Mouse (Mus musculus) small intestine, adult 2 months (tissue): ENCODE measurements around the gene Naa60. TPM values are rescaled to one million over a fixed set of nuclear protein-coding genes. Genes with fewer than 3 reads are reported as not detected.

Experiments used
- H3K27ac ChIP-seq: fragments of 200-500 bp; 2 replicates; pipeline ENCODE4 v1.5.1; 2012; ENCODE audit warnings: low read depth, low read length, control low read depth, inconsistent platforms; ENCODE audit not compliant: insufficient read depth
- H3K27me3 ChIP-seq: fragments of 200-500 bp; 2 replicates; pipeline ENCODE4 v1.6.1; 2012; ENCODE audit warnings: mild to moderate bottlenecking, moderate library complexity, low read length, inconsistent platforms; ENCODE audit not compliant: control insufficient read depth, insufficient read depth
- H3K36me3 ChIP-seq: fragments of 200-500 bp; 2 replicates; pipeline ENCODE4 v1.6.1; 2012; ENCODE audit warnings: mild to moderate bottlenecking, low read length, control low read depth, inconsistent platforms; ENCODE audit not compliant: control insufficient read depth, insufficient read depth
- H3K4me1 ChIP-seq: fragments of 200-500 bp; 2 replicates; pipeline ENCODE4 v1.6.1; 2012; ENCODE audit warnings: low read length, inconsistent platforms, mixed read lengths; ENCODE audit not compliant: control insufficient read depth, insufficient read depth, insufficient read length
- H3K4me3 ChIP-seq: fragments of 200-500 bp; 2 replicates; pipeline ENCODE4 v1.5.1; 2012; ENCODE audit warnings: low read depth, mild to moderate bottlenecking, control low read depth, inconsistent platforms, low read length, moderate library complexity
- CTCF ChIP-seq: fragments of 200-500 bp; IDR thresholded peaks from 2 replicates; pipeline ENCODE4 v1.5.1; 2012; ENCODE audit warnings: low read depth, mild to moderate bottlenecking, control low read depth, inconsistent platforms, low read length, moderate library complexity, mixed read lengths; ENCODE audit not compliant: insufficient replicate concordance, insufficient read length; ENCODE audit errors: extremely low read depth
- POLR2A ChIP-seq: fragments of 200-500 bp; IDR thresholded peaks from 2 replicates; pipeline ENCODE4 v1.6.1; 2012; ENCODE audit warnings: low read depth, mild to moderate bottlenecking, control low read depth, inconsistent platforms, low read length, moderate library complexity
- WGBS: fragments of 180-500 bp; shearing (Covaris S2); methylation state at CpG from one replicate; pipeline ENCODE4 v1.1.7; 2018; 5-methylcytosine and 5-hydroxymethylcytosine counted together
- polyA plus RNA-seq: library from polyadenylated mRNA; depleted of rRNA; stranded (reverse); fragments of >200 nt; gene quantifications from 2 replicates; pipeline ENCODE4 v1.2.3, GENCODE M21; 2012

Naa60 gene
- polyA plus RNA-seq, 1 experiment = 67.6 TPM

DNA sequence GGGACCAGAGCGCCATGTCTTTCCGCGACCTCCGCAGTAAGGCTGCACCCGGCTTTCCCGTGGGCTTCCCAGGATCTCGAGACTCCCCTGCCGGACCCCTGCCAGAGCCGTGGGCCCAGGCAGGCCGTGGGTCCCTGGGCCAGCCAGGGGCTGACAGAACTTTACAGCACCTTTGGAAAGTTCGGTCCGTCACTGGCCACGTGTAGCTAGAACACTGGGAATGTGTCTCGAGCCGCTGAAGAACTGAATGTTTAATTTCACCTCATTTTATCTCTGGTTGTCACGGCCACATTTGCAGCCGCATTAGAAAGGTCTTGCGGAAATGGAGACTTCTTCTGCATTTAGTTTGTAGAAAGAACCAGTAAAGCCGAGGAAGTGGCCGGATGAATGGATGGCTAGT is 36.9 kb downstream of the Naa60 start:
- no peaks in the 10 kb centered on the region for H3K27me3 ChIP-seq
- 2% methylated on average over 20 of the region's 20 CpGs for WGBS
- peak overlapping the region; percentile 71 for H3K4me3 ChIP-seq
- H3K4me1 ChIP-seq = no peaks in the 10 kb centered on the region
- no peak overlapping the region for H3K27ac ChIP-seq
- no peak for TF ChIP-seq POLR2A
- TF ChIP-seq CTCF = no peak
- H3K36me3 ChIP-seq = peaks cover 24% of the 10 kb centered on the region

DNA sequence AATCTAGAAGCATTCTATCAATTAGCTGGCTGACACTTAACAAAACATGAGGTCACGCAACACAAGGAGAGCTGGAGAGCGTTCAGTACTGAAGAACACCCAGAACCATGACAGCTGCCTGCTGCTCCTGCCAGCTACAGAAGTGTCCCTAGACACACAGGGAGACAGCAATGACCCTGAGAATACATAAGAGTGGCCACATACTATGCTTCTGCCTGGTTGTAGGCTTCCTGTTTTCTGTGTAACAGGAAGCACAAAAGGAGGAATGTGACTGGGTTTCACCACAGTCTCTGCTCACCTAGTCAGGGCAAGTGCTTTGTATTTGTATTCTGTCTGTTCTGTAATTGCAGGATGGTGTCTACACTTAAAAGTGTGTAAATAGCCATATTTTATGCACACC is 48.6 kb downstream of the Naa60 start:
- 92% methylated on average over 2 of the region's 2 CpGs for WGBS
- H3K4me1 ChIP-seq = no peaks in the 10 kb centered on the region
- peaks cover 42% of the 10 kb centered on the region for H3K36me3 ChIP-seq
- H3K27me3 ChIP-seq = no peaks in the 10 kb centered on the region
- no peak overlapping the region for H3K27ac ChIP-seq
- TF ChIP-seq CTCF (no peak), POLR2A (no peak)
- H3K4me3 ChIP-seq = no peak overlapping the region

DNA sequence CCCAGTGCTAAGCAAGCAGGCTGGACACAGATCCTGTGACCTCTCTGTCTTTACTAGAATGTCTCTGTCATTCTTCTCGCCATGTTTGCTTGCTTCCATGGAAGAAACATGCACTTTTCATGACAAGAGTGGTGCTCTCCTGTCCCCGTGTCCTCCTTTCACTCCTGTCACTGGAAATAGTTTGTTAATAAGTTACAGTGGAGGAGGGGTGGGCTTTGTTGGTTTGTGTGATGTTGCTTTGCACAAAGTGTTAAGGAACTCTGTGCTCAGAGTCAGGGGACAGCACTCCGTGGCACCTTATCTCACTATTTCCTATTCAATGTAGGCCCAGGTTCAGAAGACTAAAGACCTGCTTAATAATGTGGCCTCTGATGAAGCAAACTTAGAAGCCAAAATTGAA is 51.3 kb downstream of the Naa60 start:
- H3K27me3 ChIP-seq = no peaks in the 10 kb centered on the region
- peaks cover 46% of the 10 kb centered on the region for H3K36me3 ChIP-seq
- no peak for TF ChIP-seq CTCF
- no peak for TF ChIP-seq POLR2A
- H3K4me1 ChIP-seq = no peaks in the 10 kb centered on the region
- H3K27ac ChIP-seq = no peak overlapping the region
- H3K4me3 ChIP-seq = no peak overlapping the region
- WGBS = 90% methylated on average over 3 of the region's 3 CpGs

- peaks cover 45% of the 10 kb centered on the region for H3K36me3 ChIP-seq
- 87% methylated on average over 4 of the region's 4 CpGs for WGBS
- no peak for TF ChIP-seq CTCF
- no peak for TF ChIP-seq POLR2A
- no peaks in the 10 kb centered on the region for H3K4me1 ChIP-seq
- no peak overlapping the region for H3K27ac ChIP-seq
- H3K27me3 ChIP-seq = no peaks in the 10 kb centered on the region
- no peak overlapping the region for H3K4me3 ChIP-seq
Observed at GRCm38 (mm10) chr16:3923966-3924365, 51.8 kb downstream of the Naa60 start.

DNA sequence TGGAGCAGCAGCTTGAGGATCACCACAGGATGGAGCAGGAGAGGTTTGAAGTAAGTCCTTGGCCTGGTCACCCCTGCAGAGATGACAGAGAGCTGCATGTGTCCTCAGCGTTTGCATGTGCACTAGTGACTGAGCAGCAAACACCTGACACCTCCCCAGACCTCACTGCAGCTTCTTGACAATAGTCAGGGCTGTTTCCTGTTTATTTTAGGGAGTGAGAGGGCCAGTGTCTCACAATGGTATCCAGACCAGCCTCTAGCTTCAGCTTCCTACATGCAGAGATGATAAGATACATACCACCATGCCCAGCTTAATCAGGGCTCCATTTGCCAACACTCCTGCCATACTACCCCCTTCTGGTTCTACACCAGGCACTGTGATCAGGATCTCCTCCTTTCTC is 56.4 kb downstream of the Naa60 start:
- H3K4me1 ChIP-seq = no peaks in the 10 kb centered on the region
- peaks cover 27% of the 10 kb centered on the region for H3K36me3 ChIP-seq
- TF ChIP-seq CTCF (no peak), POLR2A (no peak)
- no peak overlapping the region for H3K4me3 ChIP-seq
- H3K27ac ChIP-seq = no peak overlapping the region
- 22% methylated on average over 1 of the region's 1 CpGs for WGBS
- no peaks in the 10 kb centered on the region for H3K27me3 ChIP-seq

DNA sequence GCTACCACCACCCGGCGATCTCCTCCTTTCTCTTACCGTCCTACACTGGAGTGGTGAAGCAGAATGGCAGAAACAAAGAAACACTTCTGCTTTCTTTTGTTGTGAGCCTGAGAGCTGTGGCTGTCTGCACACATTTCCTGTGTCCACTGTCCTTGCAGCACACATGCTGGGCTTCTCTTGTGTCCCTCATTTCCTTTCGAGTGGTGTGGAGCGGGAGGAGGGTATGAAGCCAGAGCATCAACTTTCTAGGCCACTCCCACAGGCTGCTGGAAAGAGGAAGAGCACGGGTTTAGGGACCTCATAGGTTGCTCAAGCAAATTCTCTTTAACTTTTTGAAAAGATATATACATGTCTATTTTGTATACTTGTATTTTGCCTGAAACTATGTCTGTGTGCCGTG is 57.0 kb downstream of the Naa60 start:
- TF ChIP-seq POLR2A (no peak), CTCF (no peak)
- Histone ChIP-seq H3K27ac (no peak overlapping the region), H3K4me1 (no peaks in the 10 kb centered on the region), H3K4me3 (no peak overlapping the region), H3K36me3 (peaks cover 27% of the 10 kb centered on the region), H3K27me3 (no peaks in the 10 kb centered on the region)
- WGBS = 78% methylated on average over 7 of the region's 7 CpGs

GRCm38 (mm10) chr16:3933536-3933935 is 61.4 kb downstream of the Naa60 start:
- Histone ChIP-seq H3K4me3 (no peak overlapping the region), H3K27me3 (no peaks in the 10 kb centered on the region), H3K4me1 (no peaks in the 10 kb centered on the region), H3K27ac (no peak overlapping the region), H3K36me3 (peaks cover 20% of the 10 kb centered on the region)
- TF ChIP-seq POLR2A = no peak
- TF ChIP-seq CTCF = no peak
- WGBS = 93% methylated on average over 6 of the region's 6 CpGs

DNA sequence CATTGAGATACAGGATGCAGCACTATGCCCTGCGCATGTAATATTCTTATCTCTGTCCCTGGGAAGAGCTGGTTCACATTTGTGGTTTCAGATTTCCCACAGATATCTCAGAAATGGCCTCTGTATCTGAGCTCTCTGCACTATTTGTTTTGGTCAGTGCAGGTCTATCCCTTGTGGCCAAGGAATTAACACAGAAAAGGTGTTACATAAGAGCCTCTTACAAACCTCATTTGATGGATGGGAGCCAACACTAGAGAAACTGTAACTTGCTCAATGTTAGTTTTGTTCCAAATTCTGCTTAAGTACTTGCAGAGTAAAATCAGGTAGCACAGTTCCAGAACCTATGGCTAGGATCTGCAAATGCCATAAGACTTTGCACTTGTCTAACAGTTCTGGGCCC is 61.9 kb downstream of the Naa60 start:
- WGBS = 90% methylated on average over 1 of the region's 1 CpGs
- Histone ChIP-seq H3K36me3 (peaks cover 22% of the 10 kb centered on the region), H3K27me3 (no peaks in the 10 kb centered on the region), H3K4me3 (no peak overlapping the region), H3K4me1 (no peaks in the 10 kb centered on the region), H3K27ac (no peak overlapping the region)
- no peak for TF ChIP-seq CTCF
- TF ChIP-seq POLR2A = no peak
